Comparison of ENCODE assay signal across 9 mouse cellular contexts in genomic region chr19:4578799-4579198, GRCm38 (mm10). TPM values are rescaled to one million over a fixed set of nuclear protein-coding genes. Genes with fewer than 3 reads are reported as not detected.
DNase-seq lines count a peak whose midpoint lies in the region; ATAC-seq and TF ChIP-seq lines count a peak whose summit lies in the region.
"Had no signal": no experiment of that assay in that cellular context is flagged by ENCODE, and none has a peak within 500 bp of the region (broad histone marks: within the 10 kb centered on the region; RNA-seq: fewer than 3 reads in every experiment).

No protein-coding gene starts in this region.

- H3K27ac ChIP-seq in heart, embryonic 11.5 days (ENCODE audit: low read depth, low read length): no peak overlapping the region
- peak overlapping the region; percentile 70 for H3K27ac ChIP-seq in liver, postnatal 0 days (ENCODE audit: low read depth)
- H3K27ac ChIP-seq in hindbrain, embryonic 12.5 days: no peak overlapping the region

- H3K9me3 ChIP-seq in heart, embryonic 11.5 days (replicated peaks; ENCODE audit: control insufficient read depth, low read length): no peaks in the 10 kb centered on the region
- no peaks in the 10 kb centered on the region for H3K9me3 ChIP-seq in liver, postnatal 0 days (ENCODE audit: low read length)
- H3K9me3 ChIP-seq in hindbrain, embryonic 12.5 days (replicated peaks): no peaks in the 10 kb centered on the region

- H3K27me3 ChIP-seq in heart, embryonic 11.5 days (ENCODE audit: control insufficient read depth, insufficient read depth, low read length): no peaks in the 10 kb centered on the region
- no peaks in the 10 kb centered on the region for H3K27me3 ChIP-seq in liver, postnatal 0 days (ENCODE audit: insufficient read depth, low read length)
- H3K27me3 ChIP-seq in hindbrain, embryonic 12.5 days: no peaks in the 10 kb centered on the region
- H3K27me3 ChIP-seq: Patski had no signal

- no peaks in the 10 kb centered on the region for H3K36me3 ChIP-seq in heart, embryonic 11.5 days (ENCODE audit: control insufficient read depth, insufficient read depth, low read length)
- no peaks in the 10 kb centered on the region for H3K36me3 ChIP-seq in liver, postnatal 0 days (replicated peaks; ENCODE audit: insufficient read depth, low read length)
- no peaks in the 10 kb centered on the region for H3K36me3 ChIP-seq in hindbrain, embryonic 12.5 days

- no peak for TF ChIP-seq CTCF in liver, postnatal 0 days (IDR thresholded peaks at IDR 0.05; ENCODE audit: low read depth)

- no peaks in the 10 kb centered on the region for H3K4me1 ChIP-seq in heart, embryonic 11.5 days (ENCODE audit: control insufficient read depth, insufficient read depth, low read length)
- H3K4me1 ChIP-seq in liver, postnatal 0 days (ENCODE audit: insufficient read depth): peaks cover 4% of the 10 kb centered on the region
- no peaks in the 10 kb centered on the region for H3K4me1 ChIP-seq in hindbrain, embryonic 12.5 days

- no peak for TF ChIP-seq EP300 in liver, postnatal 0 days (IDR thresholded peaks at IDR 0.05; ENCODE audit: low read depth)

- no peak overlapping the region for H3K4me2 ChIP-seq in heart, embryonic 11.5 days
- no peak overlapping the region for H3K4me2 ChIP-seq in liver, postnatal 0 days (ENCODE audit: low read depth, low read length)
- no peak overlapping the region for H3K4me2 ChIP-seq in hindbrain, embryonic 12.5 days (replicated peaks)

- ATAC-seq in heart, embryonic 11.5 days (replicated peaks; ENCODE audit: insufficient number of reproducible peaks, low FRiP score, low TSS enrichment): no peak
- ATAC-seq in liver, postnatal 0 days: peak; percentile 89
- ATAC-seq in hindbrain, embryonic 12.5 days (ENCODE audit: low FRiP score): no peak
- ATAC-seq: Patski had no signal

- no peak overlapping the region for H3K4me3 ChIP-seq in heart, embryonic 11.5 days (ENCODE audit: low read depth, low read length)
- H3K4me3 ChIP-seq in liver, postnatal 0 days (ENCODE audit: low read depth, low read length): no peak overlapping the region
- H3K4me3 ChIP-seq in hindbrain, embryonic 12.5 days: no peak overlapping the region

- WGBS in heart, embryonic 11.5 days (ENCODE audit: insufficient replicate concordance): 59% methylated on average over 2 of the region's 2 CpGs
- WGBS in liver, postnatal 0 days (ENCODE audit: insufficient replicate concordance): 67% methylated on average over 2 of the region's 2 CpGs
- WGBS in hindbrain, embryonic 12.5 days: 86% methylated on average over 2 of the region's 2 CpGs

- peak; percentile 96 for DNase-seq in heart, adult 11 months
- DNase-seq in adrenal gland, adult 8-10 months: peak; percentile 71
- peak; percentile 55 for DNase-seq in cerebellum, adult 8-10 months
- peak; percentile 46 for DNase-seq in liver, postnatal 0 days
- DNase-seq in thymus, postnatal 4 days: no peak
- DNase-seq in layer of hippocampus, adult 8-10 months (ENCODE audit: low spot score in 2 of 2): no peak

- no peak overlapping the region for H3K9ac ChIP-seq in heart, embryonic 11.5 days (ENCODE audit: low read depth, low read length)
- 0 out of 2 replicates have a peak overlapping the region, but pooled peaks have one; percentile 4 for H3K9ac ChIP-seq in liver, postnatal 0 days (replicated peaks)
- H3K9ac ChIP-seq in hindbrain, embryonic 12.5 days: no peak overlapping the region

RNA-seq across cellular contexts. Expression of gene Lrfn4, which starts 36.7 kb away (rescaled TPM):
- polyA plus RNA-seq in heart, embryonic 11.5 days (2014; fragmentation: Nextera tagmentation; extraction: Ambion mirVana): 4.7 TPM in 2 replicates
- total RNA-seq in adrenal gland, adult 8-10 months (2022): 1 to 10 TPM; 3.9 to 9.3 (median 6.5) TPM
- 0.15 and 0.21 TPM in 2 replicates for polyA plus RNA-seq in liver, postnatal 0 days (2015; fragmentation: Nextera tagmentation; extraction: Ambion mirVana)
- 16.3 and 17.6 TPM in 2 replicates for polyA plus RNA-seq in hindbrain, embryonic 12.5 days (2016; fragmentation: Nextera tagmentation; extraction: Ambion mirVana)
- 10 to 100 TPM; 31.0 to 34.7 (median 32.0) TPM for total RNA-seq in layer of hippocampus, adult 8-10 months (2022)

RNA-seq across cellular contexts. Expression of gene Rce1, which starts 46.6 kb away (rescaled TPM):
- 39.0 and 39.9 TPM in 2 replicates for polyA plus RNA-seq in heart, embryonic 11.5 days (2014; fragmentation: Nextera tagmentation; extraction: Ambion mirVana)
- total RNA-seq in adrenal gland, adult 8-10 months (2022): 10 to 100 TPM; 34.0 to 47.7 (median 38.9) TPM
- polyA plus RNA-seq in liver, postnatal 0 days (2015; fragmentation: Nextera tagmentation; extraction: Ambion mirVana): 16.6 and 17.3 TPM in 2 replicates
- polyA plus RNA-seq in hindbrain, embryonic 12.5 days (2016; fragmentation: Nextera tagmentation; extraction: Ambion mirVana): 54.3 and 62.9 TPM in 2 replicates
- total RNA-seq in layer of hippocampus, adult 8-10 months (2022): 10 to 100 TPM; 22.7 to 26.4 (median 22.7) TPM

Comparison
In these comparisons a context has a peak if more than half of its experiments do, and no peak if none do; other contexts are left out.
1. DNase-seq: peak in heart, adult 11 months (single experiment), adrenal gland, adult 8-10 months (single experiment), cerebellum, adult 8-10 months (single experiment) and liver, postnatal 0 days (single experiment); none in thymus, postnatal 4 days (single experiment) and layer of hippocampus, adult 8-10 months (0 of 2).